Mouse (Mus musculus): ENCODE results near the gene Fmnl2.

GRCm38 (mm10) chr2:53029716-53030431 lies 172.2 kb downstream of the Fmnl2 start:
- no peak for TF ChIP-seq GATA1 (IDR thresholded peaks at IDR 0.05; ENCODE audit: low read length)
- TF ChIP-seq TAL1 (IDR thresholded peaks at IDR 0.05; ENCODE audit: low read length) = no peak
